Mouse (Mus musculus): ENCODE data around the gene Ezh1.

Ezh1 gene

GRCm38 (mm10) chr11:101246702-101247012 is 20.4 kb upstream of the Ezh1 start:
- DNase-seq (ENCODE audit: low read depth) = no peak

- DNase-seq (ENCODE audit: low read depth) = no peak
Measured at GRCm38 (mm10) chr11:101245855-101246701, 19.8 kb upstream of the Ezh1 start, which contains the start of gene Ramp2. Gene Ramp2 (plus strand): TSS chr11:101246028.

GRCm38 (mm10) chr11:101245071-101245470 is 18.8 kb upstream of the Ezh1 start:
- DNase-seq (ENCODE audit: low read depth) = no peak

GRCm38 (mm10) chr11:101238071-101238647 is 11.9 kb upstream of the Ezh1 start:
- no peak for DNase-seq (ENCODE audit: low read depth)

- DNase-seq (ENCODE audit: low read depth) = no peak
Measured at GRCm38 (mm10) chr11:101236782-101237181, 10.5 kb upstream of the Ezh1 start.

GRCm38 (mm10) chr11:101235429-101235828 is 9.2 kb upstream of the Ezh1 start:
- no peak for DNase-seq (ENCODE audit: low read depth)

GRCm38 (mm10) chr11:101234124-101234523 is 7.9 kb upstream of the Ezh1 start:
- DNase-seq (ENCODE audit: low read depth) = no peak

GRCm38 (mm10) chr11:101233240-101233639 is 7.0 kb upstream of the Ezh1 start:
- DNase-seq (ENCODE audit: low read depth) = no peak

- no peak for DNase-seq (ENCODE audit: low read depth)
Measured at GRCm38 (mm10) chr11:101232010-101232839, 6.0 kb upstream of the Ezh1 start.

GRCm38 (mm10) chr11:101230991-101231871 is 5.0 kb upstream of the Ezh1 start:
- DNase-seq (ENCODE audit: low read depth) = no peak

GRCm38 (mm10) chr11:101230526-101230925 is 4.3 kb upstream of the Ezh1 start:
- no peak for DNase-seq (ENCODE audit: low read depth)

- DNase-seq (ENCODE audit: low read depth) = no peak
Measured at GRCm38 (mm10) chr11:101230061-101230511, 3.8 kb upstream of the Ezh1 start.

- no peak for DNase-seq (ENCODE audit: low read depth)
Measured at GRCm38 (mm10) chr11:101229361-101229900, 3.2 kb upstream of the Ezh1 start.

GRCm38 (mm10) chr11:101225331-101226064 is 765 bp downstream of the Ezh1 start:
- DNase-seq (ENCODE audit: low read depth) = no peak

GRCm38 (mm10) chr11:101224337-101224736 is 1.9 kb downstream of the Ezh1 start:
- DNase-seq (ENCODE audit: low read depth) = no peak

- DNase-seq (ENCODE audit: low read depth) = no peak
Measured at GRCm38 (mm10) chr11:101221306-101221986, 4.8 kb downstream of the Ezh1 start.

GRCm38 (mm10) chr11:101220853-101221252 is 5.4 kb downstream of the Ezh1 start:
- no peak for DNase-seq (ENCODE audit: low read depth)

GRCm38 (mm10) chr11:101218436-101219055 is 7.7 kb downstream of the Ezh1 start:
- no peak for DNase-seq (ENCODE audit: low read depth)

- DNase-seq (ENCODE audit: low read depth) = no peak
Measured at GRCm38 (mm10) chr11:101216936-101217335, 9.3 kb downstream of the Ezh1 start.

- DNase-seq (ENCODE audit: low read depth) = peak; percentile 72
Measured at GRCm38 (mm10) chr11:101211970-101212369, 14.3 kb downstream of the Ezh1 start.

Measured in c-Kit-positive CD71-negative TER-119-negative erythroid progenitor cells, embryonic 14.5 days (primary cell).